Mouse (Mus musculus) limb, embryonic 12.5 days (tissue): ENCODE results near the gene Gm7029. TPM values are rescaled to one million over a fixed set of nuclear protein-coding genes. Genes with fewer than 3 reads are reported as not detected.
A peak's percentile ranks its signal among the peaks of the same experiment; 100 is the strongest.
"Not testable (repeated sequence)": the region's sequence is repeated elsewhere in the genome, so short reads cannot be mapped to it uniquely, and the experiment has no call there.

Experiments
- ATAC-seq: fragments of 200-750 bp; cut with Nextera tagmentation; 2 replicates; pipeline ENCODE4 v1.8.0; 2017; ENCODE audit warnings: low read depth, moderate TSS enrichment; ENCODE audit not compliant: insufficient number of reproducible peaks, insufficient read depth, low FRiP score, low TSS enrichment
- H3K27ac ChIP-seq: fragments of 300-500 bp; sonication (generic); 2 replicates; pipeline ENCODE4 v1.5.1; 2016; ENCODE audit warnings: mild to moderate bottlenecking, moderate library complexity
- H3K27me3 ChIP-seq: fragments of 300-500 bp; sonication (generic); 2 replicates; pipeline ENCODE4 v1.6.1; 2016; ENCODE audit warnings: mild to moderate bottlenecking, moderate library complexity
- H3K36me3 ChIP-seq: fragments of 300-500 bp; sonication (generic); 2 replicates; pipeline ENCODE4 v1.6.1; 2016; ENCODE audit warnings: mild to moderate bottlenecking, moderate library complexity
- H3K4me1 ChIP-seq: fragments of 300-500 bp; sonication (generic); replicated peaks from 2 replicates; pipeline ENCODE4 v1.6.1; 2016
- H3K4me2 ChIP-seq: fragments of 300-500 bp; sonication (generic); 2 replicates; pipeline ENCODE4 v1.6.1; 2016; ENCODE audit warnings: mild to moderate bottlenecking, moderate library complexity
- H3K4me3 ChIP-seq: fragments of 300-500 bp; sonication (generic); replicated peaks from 2 replicates; pipeline ENCODE4 v1.5.1; 2016; ENCODE audit warnings: mild to moderate bottlenecking
- H3K9ac ChIP-seq: fragments of 300-500 bp; sonication (generic); replicated peaks from 2 replicates; pipeline ENCODE4 v1.6.1; 2016; ENCODE audit warnings: mild to moderate bottlenecking, moderate library complexity
- H3K9me3 ChIP-seq: fragments of 300-500 bp; sonication (generic); 2 replicates; pipeline ENCODE4 v1.6.1; 2016; ENCODE audit warnings: mild to moderate bottlenecking, moderate library complexity
- WGBS: fragments of 180-500 bp; shearing (Covaris S2); methylation state at CpG from one replicate; pipeline ENCODE4 v1.1.7; 2016; 5-methylcytosine and 5-hydroxymethylcytosine counted together
- polyA plus RNA-seq: library from polyadenylated mRNA; unstranded; fragments of >200 nt; fragmentation: Nextera tagmentation; extraction: Ambion mirVana; gene quantifications from 2 replicates; pipeline ENCODE4 v1.2.1, GENCODE M21; 2016

The Gm7029 gene
- polyA plus RNA-seq, 1 experiment from 2014 or later: not detected

DNA sequence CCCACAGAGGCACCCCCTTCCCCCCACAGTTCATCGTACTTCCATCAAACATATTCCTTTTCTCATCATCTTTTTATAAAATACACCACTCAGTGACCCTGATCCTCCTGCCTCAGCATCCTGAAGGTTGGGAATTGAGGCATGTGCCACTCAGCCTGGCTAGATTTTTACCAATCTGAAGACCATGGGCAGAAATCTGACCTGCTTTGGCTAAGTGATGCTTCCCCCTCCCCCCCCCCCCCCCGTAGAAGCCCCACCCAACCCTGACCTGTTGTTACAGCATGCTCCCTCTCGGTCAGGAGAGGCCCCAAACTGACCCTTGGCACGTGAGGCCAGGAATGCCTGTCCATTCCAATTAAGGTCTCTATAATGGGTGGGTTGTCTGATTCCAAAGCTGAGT is 31.2 kb downstream of the Gm7029 start, which contains the start of gene Platr17:
Platr17 (plus strand) TSS at position 301 of the 400 bp plus-strand sequence.
- H3K27me3 ChIP-seq, H3K9me3 ChIP-seq, ATAC-seq, H3K27ac ChIP-seq, H3K4me1 ChIP-seq, H3K36me3 ChIP-seq, H3K9ac ChIP-seq, H3K4me2 ChIP-seq, H3K4me3 ChIP-seq: not testable (repeated sequence)
- WGBS: 26% methylated on average over 3 of the region's 4 CpGs

DNA sequence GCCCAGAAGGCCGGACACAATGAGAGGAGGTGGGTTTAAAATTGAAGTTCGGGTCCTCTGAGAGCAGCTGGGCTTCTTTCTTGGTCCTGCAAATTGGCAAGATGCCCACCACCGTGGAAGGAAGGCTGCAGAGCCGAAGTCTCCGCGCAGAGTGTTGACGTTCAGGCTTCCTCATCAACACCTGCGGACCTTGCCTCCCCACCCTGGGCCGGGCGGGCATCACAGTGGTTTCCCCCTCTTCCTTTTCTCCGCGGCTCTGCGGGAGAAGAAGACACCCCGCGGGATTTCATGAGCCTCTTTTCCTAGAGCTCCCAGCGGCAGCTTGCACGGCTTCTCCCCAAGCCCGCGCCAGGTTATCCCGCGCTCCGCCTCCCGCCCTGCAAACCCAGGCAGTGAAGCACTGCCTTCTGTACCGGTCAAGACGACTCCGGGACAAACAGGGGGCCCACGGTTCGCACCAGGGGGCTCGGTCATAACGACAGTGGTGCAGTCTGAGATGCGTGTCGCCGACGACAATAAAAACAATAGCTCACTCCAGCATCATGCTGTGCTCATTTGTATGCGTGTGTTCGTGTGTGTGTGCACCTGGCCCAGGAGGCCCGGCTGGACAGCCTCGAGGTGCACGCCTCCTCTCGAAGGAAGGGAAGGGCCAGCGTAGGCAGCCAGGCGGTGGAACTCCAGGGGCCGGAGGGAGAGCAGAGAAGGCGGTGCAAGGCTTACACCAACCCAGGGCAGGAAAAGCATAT is 34.9 kb downstream of the Gm7029 start:
- H3K27ac ChIP-seq: peak overlapping the region; percentile 91
- H3K4me1 ChIP-seq: peaks cover 25% of the 10 kb centered on the region
- H3K4me2 ChIP-seq: peak overlapping the region; percentile 94
- under 1% methylated on average over 44 of the region's 44 CpGs for whole genome bisulfite sequencing
- H3K36me3 ChIP-seq: peaks cover 30% of the 10 kb centered on the region
- no peaks in the 10 kb centered on the region for H3K9me3 ChIP-seq
- ATAC-seq: peak; percentile 8; the same call in 1 of the 2 replicates
- H3K9ac ChIP-seq: peak overlapping the region; percentile 73
- peak overlapping the region; percentile 75 for H3K4me3 ChIP-seq
- H3K27me3 ChIP-seq: no peaks in the 10 kb centered on the region

DNA sequence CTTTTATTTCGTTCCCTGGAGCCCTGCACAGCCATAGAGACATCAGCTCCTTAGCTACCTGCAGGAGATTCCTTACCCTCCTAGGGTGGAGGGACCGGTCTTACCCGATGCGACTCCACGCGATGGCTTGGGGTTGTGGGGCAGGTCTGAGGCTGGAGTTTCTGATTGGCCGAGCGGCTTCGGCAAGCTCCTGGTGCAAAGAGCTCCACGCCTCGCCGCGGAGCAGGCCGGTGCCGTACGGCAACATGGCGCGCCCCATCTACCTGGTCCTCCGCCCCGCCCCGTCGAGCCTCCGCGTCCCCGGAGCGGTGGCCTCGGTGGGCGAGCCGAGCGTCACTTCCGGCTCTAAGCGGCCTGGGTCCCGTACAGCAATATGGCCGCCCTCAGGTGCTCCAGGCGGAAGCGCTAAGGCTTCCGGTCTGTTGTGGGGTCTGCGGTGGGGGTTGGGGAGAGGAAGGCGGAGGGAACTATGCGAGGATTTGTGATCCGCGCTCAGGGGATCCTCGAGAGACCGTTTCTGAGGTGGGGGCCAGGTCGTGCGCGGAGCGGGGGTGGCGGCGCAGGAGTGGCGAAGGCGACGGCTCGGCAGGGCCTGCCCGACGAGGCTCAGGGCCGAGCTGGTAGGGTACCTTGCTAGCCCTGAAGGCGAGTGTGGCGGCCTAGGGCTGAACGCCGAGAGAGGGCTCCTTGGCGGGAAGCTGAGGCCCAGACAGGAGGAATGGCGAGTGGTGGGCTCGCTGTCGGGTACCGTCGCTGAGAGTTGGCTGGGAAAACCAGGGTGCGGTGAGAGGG is 35.6 kb downstream of the Gm7029 start, which contains the start of gene Daxx:
Daxx (plus strand) TSS at position 338 of the 792 bp plus-strand sequence.
- peak within 1 kb of the TSS; percentile 81 for H3K9ac ChIP-seq
- peaks cover 29% of the 10 kb centered on the region for H3K4me1 ChIP-seq
- peak within 1 kb of the TSS; percentile 94 for H3K4me2 ChIP-seq
- WGBS: under 1% methylated on average over 68 of the region's 68 CpGs
- peak within 1 kb of the TSS; percentile 91 for H3K27ac ChIP-seq
- H3K36me3 ChIP-seq: peaks cover 38% of the 10 kb centered on the region
- ATAC-seq: peak; percentile 96
- H3K4me3 ChIP-seq: peak within 1 kb of the TSS; percentile 75
- no peaks in the 10 kb centered on the region for H3K27me3 ChIP-seq
- no peaks in the 10 kb centered on the region for H3K9me3 ChIP-seq

DNA sequence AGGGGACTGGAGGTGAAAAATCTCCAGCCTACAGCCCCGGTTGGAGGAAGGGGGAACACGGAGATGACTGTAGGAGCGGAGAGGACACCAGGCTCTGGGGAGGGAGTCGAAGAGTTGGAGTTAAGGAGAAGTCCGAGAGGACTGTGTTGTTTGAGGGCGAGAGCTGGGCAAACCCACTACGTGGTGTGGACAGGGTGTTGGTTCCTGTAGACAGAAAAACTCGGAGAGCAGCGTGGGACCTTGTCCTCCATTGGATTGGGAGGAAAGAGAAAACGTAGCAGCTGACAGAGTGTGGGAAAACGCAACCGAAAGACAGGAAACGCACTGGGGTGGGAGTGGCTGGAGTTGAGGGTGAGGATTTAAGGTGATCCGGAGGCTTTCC is 36.2 kb downstream of the Gm7029 start:
- Histone ChIP-seq H3K36me3 (peaks cover 44% of the 10 kb centered on the region), H3K4me2 (peak overlapping the region; percentile 94), H3K27me3 (no peaks in the 10 kb centered on the region), H3K9me3 (no peaks in the 10 kb centered on the region), H3K9ac (peak overlapping the region; percentile 81), H3K4me1 (peaks cover 33% of the 10 kb centered on the region), H3K27ac (peak overlapping the region; percentile 91), H3K4me3 (peak overlapping the region; percentile 75)
- ATAC-seq: no peak
- WGBS: 1% methylated on average over 14 of the region's 14 CpGs

DNA sequence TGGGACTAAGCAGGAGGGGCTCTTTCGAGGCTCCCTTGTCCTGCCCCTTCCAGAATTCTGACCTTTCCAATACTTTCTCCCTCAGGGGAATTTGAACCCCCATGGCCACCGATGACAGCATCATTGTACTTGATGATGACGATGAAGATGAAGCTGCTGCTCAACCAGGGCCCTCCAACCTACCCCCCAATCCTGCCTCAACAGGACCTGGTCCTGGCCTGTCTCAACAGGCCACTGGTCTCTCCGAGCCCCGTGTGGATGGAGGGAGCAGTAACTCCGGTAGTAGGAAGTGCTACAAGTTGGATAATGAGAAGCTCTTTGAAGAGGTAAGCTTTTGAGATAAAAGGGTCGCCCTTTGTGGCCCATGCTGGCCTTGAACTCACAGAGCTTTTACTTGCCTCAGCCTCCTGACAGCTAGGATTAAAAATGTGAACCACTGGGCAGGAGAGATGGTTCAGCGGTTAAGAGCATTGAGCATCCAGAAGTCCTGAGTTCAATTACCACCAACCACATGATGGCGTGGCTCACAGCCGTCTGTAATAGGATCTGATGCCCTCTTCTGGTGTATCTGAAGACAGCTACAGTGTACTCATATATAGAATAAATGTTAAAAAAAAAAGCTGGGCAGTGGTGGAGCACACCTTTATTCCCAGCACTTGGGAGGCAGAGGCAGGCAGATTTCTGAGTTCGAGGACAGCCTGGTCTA is 36.9 kb downstream of the Gm7029 start:
- Histone ChIP-seq H3K4me3 (peak overlapping the region; percentile 75), H3K27me3 (no peaks in the 10 kb centered on the region), H3K27ac (peak overlapping the region; percentile 91; the same call in 1 of the 2 replicates), H3K9me3 (no peaks in the 10 kb centered on the region), H3K4me1 (peaks cover 39% of the 10 kb centered on the region), H3K9ac (peak overlapping the region; percentile 81), H3K4me2 (peak overlapping the region; percentile 94), H3K36me3 (peaks cover 47% of the 10 kb centered on the region)
- WGBS: 54% methylated on average over 11 of the region's 11 CpGs
- ATAC-seq: no peak

DNA sequence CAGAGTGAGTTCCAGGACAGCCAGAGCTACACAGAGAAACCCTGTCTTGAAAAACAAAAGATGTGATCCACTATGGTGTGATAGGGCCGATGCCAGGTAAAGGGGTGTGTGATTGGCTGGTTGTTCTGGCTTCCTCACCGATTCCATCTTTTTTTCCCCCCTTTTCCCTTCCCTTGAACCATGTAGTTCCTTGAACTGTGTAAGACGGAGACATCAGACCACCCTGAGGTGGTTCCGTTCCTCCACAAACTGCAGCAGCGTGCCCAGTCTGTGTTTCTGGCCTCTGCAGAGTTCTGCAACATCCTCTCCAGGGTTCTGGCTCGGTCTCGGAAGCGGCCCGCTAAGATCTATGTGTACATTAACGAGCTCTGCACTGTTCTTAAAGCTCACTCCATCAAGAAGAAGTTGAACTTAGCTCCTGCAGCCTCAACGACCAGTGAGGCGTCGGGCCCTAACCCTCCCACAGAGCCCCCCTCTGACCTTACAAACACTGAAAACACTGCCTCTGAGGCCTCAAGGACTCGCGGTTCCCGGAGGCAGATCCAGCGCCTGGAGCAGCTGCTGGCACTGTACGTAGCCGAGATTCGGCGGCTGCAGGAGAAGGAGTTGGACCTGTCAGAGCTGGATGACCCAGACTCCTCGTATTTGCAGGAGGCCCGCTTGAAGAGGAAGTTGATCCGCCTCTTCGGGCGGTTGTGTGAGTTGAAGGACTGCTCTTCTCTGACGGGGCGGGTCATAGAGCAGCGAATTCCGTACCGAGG is 37.6 kb downstream of the Gm7029 start:
- peak overlapping the region; percentile 6; the same call in 1 of the 2 replicates for H3K4me3 ChIP-seq

DNA sequence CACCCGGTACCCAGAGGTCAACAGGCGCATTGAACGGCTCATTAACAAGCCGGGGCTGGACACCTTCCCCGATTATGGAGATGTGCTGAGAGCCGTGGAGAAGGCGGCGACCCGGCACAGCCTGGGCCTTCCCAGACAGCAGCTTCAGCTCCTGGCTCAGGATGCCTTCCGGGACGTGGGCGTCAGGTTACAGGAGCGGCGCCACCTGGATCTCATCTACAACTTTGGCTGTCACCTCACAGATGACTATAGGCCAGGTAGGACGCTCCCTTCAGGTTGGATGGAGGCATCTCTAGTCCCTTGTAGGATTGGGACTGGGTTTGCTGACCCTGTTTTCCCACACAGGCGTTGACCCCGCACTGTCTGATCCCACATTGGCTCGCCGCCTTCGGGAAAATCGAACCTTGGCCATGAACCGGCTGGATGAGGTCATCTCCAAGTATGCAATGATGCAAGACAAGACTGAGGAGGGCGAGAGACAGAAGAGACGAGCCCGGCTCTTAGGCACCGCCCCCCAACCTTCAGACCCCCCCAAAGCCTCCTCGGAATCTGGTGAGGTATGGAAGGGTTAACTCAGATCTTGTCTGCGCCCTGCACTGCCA is 38.3 kb downstream of the Gm7029 start:
- H3K4me1 ChIP-seq: peaks cover 46% of the 10 kb centered on the region
- 93% methylated on average over 28 of the region's 28 CpGs for WGBS
- H3K4me3 ChIP-seq: peak overlapping the region; percentile 6; the same call in 1 of the 2 replicates
- H3K27me3 ChIP-seq: no peaks in the 10 kb centered on the region
- ATAC-seq: no peak
- H3K9me3 ChIP-seq: no peaks in the 10 kb centered on the region
- no peak overlapping the region for H3K27ac ChIP-seq
- no peak overlapping the region for H3K4me2 ChIP-seq
- peaks cover 47% of the 10 kb centered on the region for H3K36me3 ChIP-seq
- no peak overlapping the region for H3K9ac ChIP-seq

More for the DNA sequence above, 37.6 kb downstream of the Gm7029 start:
- Histone ChIP-seq H3K4me1 (peaks cover 40% of the 10 kb centered on the region), H3K27me3 (no peaks in the 10 kb centered on the region), H3K4me2 (no peak overlapping the region), H3K36me3 (peaks cover 47% of the 10 kb centered on the region), H3K9ac (no peak overlapping the region), H3K9me3 (no peaks in the 10 kb centered on the region), H3K27ac (no peak overlapping the region)
- 91% methylated on average over 31 of the region's 31 CpGs for whole genome bisulfite sequencing
- ATAC-seq: no peak

DNA sequence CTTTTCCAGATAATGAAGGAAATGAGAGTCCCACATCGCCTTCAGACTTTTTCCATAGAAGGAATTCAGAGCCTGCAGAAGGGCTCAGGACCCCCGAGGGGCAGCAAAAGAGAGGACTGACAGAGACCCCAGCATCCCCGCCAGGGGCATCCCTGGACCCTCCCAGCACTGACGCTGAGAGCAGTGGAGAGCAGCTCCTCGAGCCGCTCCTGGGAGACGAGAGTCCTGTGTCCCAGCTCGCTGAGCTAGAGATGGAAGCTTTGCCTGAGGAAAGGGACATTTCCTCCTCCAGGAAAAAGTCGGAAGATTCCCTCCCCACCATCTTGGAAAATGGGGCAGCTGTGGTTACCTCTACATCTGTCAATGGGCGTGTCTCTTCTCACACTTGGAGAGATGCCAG is 39.6 kb downstream of the Gm7029 start:
- no peaks in the 10 kb centered on the region for H3K9me3 ChIP-seq
- H3K27me3 ChIP-seq: no peaks in the 10 kb centered on the region
- WGBS: 90% methylated on average over 10 of the region's 10 CpGs
- peaks cover 42% of the 10 kb centered on the region for H3K4me1 ChIP-seq
- H3K4me3 ChIP-seq: no peak overlapping the region
- ATAC-seq: no peak
- H3K27ac ChIP-seq: no peak overlapping the region
- no peak overlapping the region for H3K9ac ChIP-seq
- peaks cover 61% of the 10 kb centered on the region for H3K36me3 ChIP-seq
- no peak overlapping the region for H3K4me2 ChIP-seq

DNA sequence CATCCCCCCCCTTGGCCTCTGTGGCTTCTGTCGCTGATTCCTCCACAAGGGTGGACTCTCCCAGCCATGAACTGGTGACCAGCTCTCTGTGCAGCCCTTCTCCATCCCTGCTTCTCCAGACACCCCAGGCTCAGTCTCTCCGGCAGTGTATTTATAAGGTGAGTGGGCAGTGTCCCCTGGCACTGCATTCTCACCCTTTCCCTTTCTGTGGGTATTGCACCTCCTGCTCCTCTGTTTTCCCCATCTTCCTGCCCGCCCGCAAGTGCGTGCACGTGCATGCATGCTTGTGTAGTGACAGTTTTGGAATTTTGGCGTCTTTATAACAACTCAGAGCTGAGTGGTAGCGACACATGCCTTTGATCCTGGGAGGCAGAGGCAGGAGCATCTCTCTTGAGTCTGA is 40.3 kb downstream of the Gm7029 start:
- no peak for ATAC-seq

DNA sequence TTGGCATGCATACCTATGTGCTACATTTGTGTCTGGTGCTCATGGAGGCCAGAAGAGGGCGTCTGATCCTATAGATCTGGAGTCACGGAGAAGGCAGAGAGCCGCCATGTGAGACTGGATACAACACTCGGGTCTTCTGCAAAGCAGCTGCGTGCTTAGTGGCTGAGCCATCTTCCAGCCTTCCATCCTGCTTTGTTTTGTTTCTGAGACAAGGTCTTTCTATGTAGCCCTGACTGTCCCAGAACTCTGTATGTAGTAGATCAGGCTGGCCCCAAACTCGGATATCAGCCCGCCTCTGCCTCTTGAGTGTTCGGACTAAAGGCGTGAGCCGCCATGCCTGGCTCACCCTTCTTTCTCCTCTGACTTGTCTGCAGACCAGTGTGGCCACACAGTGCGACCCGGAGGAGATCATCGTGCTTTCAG is 41.3 kb downstream of the Gm7029 start:
- H3K27me3 ChIP-seq: no peaks in the 10 kb centered on the region
- H3K9me3 ChIP-seq: no peaks in the 10 kb centered on the region
- peaks cover 55% of the 10 kb centered on the region for H3K4me1 ChIP-seq
- peak overlapping the region; percentile 98 for H3K4me2 ChIP-seq
- no peak overlapping the region; the same call in 1 of the 2 replicates for H3K9ac ChIP-seq
- no peak overlapping the region for H3K27ac ChIP-seq
- peak overlapping the region; percentile 53 for H3K4me3 ChIP-seq
- H3K36me3 ChIP-seq: peaks cover 63% of the 10 kb centered on the region
- ATAC-seq: no peak
- WGBS: 78% methylated on average over 13 of the region's 13 CpGs

More for the DNA sequence above, 40.3 kb downstream of the Gm7029 start:
- Histone ChIP-seq H3K9ac (no peak overlapping the region), H3K27me3 (no peaks in the 10 kb centered on the region), H3K27ac (no peak overlapping the region), H3K36me3 (peaks cover 63% of the 10 kb centered on the region), H3K4me2 (no peak overlapping the region), H3K4me3 (no peak overlapping the region), H3K4me1 (peaks cover 46% of the 10 kb centered on the region), H3K9me3 (no peaks in the 10 kb centered on the region)
- WGBS: 94% methylated on average over 8 of the region's 8 CpGs
